Mouse (Mus musculus) spleen, adult 12 weeks (tissue): ENCODE data around the gene Gm4707.
A peak's percentile ranks its signal among the peaks of the same experiment; 100 is the strongest.
"Not testable (repeated sequence)": the region's sequence is repeated elsewhere in the genome, so short reads cannot be mapped to it uniquely, and the experiment has no call there.

Experiments
- DNase-seq: peaks from one replicate; pipeline ENCODE4 v3.0.0; 2022; ENCODE audit warnings: low spot score

Gm4707 gene

GRCm38 (mm10) chr17:71459818-71460217, at the start of gene Gm4707:
Gene Gm4707 (minus strand): TSS chr17:71459918.
- DNase-seq: no peak

- DNase-seq: no peak
Measured at GRCm38 (mm10) chr17:71506832-71507231, 47.1 kb upstream of the Gm4707 start.

- no peak for DNase-seq
Measured at GRCm38 (mm10) chr17:71495784-71496183, 36.1 kb upstream of the Gm4707 start.

GRCm38 (mm10) chr17:71491332-71491686, 31.6 kb upstream of the Gm4707 start:
- no peak for DNase-seq

GRCm38 (mm10) chr17:71490666-71491331, 31.1 kb upstream of the Gm4707 start:
- DNase-seq: no peak

GRCm38 (mm10) chr17:71489703-71490461, 30.2 kb upstream of the Gm4707 start:
- no peak for DNase-seq

- no peak for DNase-seq
Measured at GRCm38 (mm10) chr17:71486231-71486851, 26.6 kb upstream of the Gm4707 start.

GRCm38 (mm10) chr17:71485791-71486230, 26.1 kb upstream of the Gm4707 start:
- DNase-seq: peak; percentile 47

GRCm38 (mm10) chr17:71484711-71485110, 25.0 kb upstream of the Gm4707 start:
- DNase-seq: no peak

GRCm38 (mm10) chr17:71483418-71484060, 23.8 kb upstream of the Gm4707 start:
- DNase-seq: no peak

GRCm38 (mm10) chr17:71479381-71479901, 19.7 kb upstream of the Gm4707 start:
- no peak for DNase-seq

- DNase-seq: no peak
Measured at GRCm38 (mm10) chr17:71477481-71477880, 17.8 kb upstream of the Gm4707 start.

GRCm38 (mm10) chr17:71476346-71477020, 16.8 kb upstream of the Gm4707 start:
- DNase-seq: no peak

- no peak for DNase-seq
Measured at GRCm38 (mm10) chr17:71475705-71476089, 16.0 kb upstream of the Gm4707 start.

GRCm38 (mm10) chr17:71474762-71475704, 15.3 kb upstream of the Gm4707 start, which contains the start of gene Smchd1:
Gene Smchd1 (minus strand): TSS chr17:71475343.
- peak; percentile 89 for DNase-seq

- no peak for DNase-seq
Measured at GRCm38 (mm10) chr17:71474128-71474527, 14.4 kb upstream of the Gm4707 start.

GRCm38 (mm10) chr17:71471261-71471660, 11.5 kb upstream of the Gm4707 start:
- no peak for DNase-seq

GRCm38 (mm10) chr17:71460312-71460711, 594 bp upstream of the Gm4707 start:
- no peak for DNase-seq

- DNase-seq: not testable (repeated sequence)
Measured at GRCm38 (mm10) chr17:71457361-71457760, 2.4 kb downstream of the Gm4707 start.

GRCm38 (mm10) chr17:71445191-71445590, 14.5 kb downstream of the Gm4707 start:
- no peak for DNase-seq
